Mouse (Mus musculus) kidney, postnatal 25 days (tissue): ENCODE results near the gene Mrpl39.

Experiments
- DNase-seq, 2 experiments: peaks; one replicate each; pipeline ENCODE4 v3.0.0; 2021; ENCODE audit warnings: mixed read lengths in 2 of 2

Mrpl39 gene

GRCm38 (mm10) chr16:84737358-84737757 is 1.8 kb upstream of the Mrpl39 start:
- no peak for DNase-seq

GRCm38 (mm10) chr16:84734806-84735165 is 756 bp downstream of the Mrpl39 start:
- no peak for DNase-seq

- DNase-seq = no peak
Observed at GRCm38 (mm10) chr16:84720670-84721069, 14.9 kb downstream of the Mrpl39 start.

GRCm38 (mm10) chr16:84718250-84718649 is 17.3 kb downstream of the Mrpl39 start:
- DNase-seq = no peak

- no peak for DNase-seq
Observed at GRCm38 (mm10) chr16:84717618-84718248, 17.8 kb downstream of the Mrpl39 start.

- no peak for DNase-seq
Observed at GRCm38 (mm10) chr16:84716724-84717617, 18.6 kb downstream of the Mrpl39 start.

- no peak for DNase-seq
Observed at GRCm38 (mm10) chr16:84716197-84716596, 19.3 kb downstream of the Mrpl39 start.

- no peak for DNase-seq
Observed at GRCm38 (mm10) chr16:84714978-84715377, 20.6 kb downstream of the Mrpl39 start.

GRCm38 (mm10) chr16:84713926-84714325 is 21.6 kb downstream of the Mrpl39 start:
- no peak for DNase-seq

- no peak for DNase-seq
Observed at GRCm38 (mm10) chr16:84713156-84713555, 22.4 kb downstream of the Mrpl39 start.

GRCm38 (mm10) chr16:84708649-84709048 is 26.9 kb downstream of the Mrpl39 start:
- no peak for DNase-seq

GRCm38 (mm10) chr16:84707802-84708201 is 27.7 kb downstream of the Mrpl39 start:
- DNase-seq = no peak

GRCm38 (mm10) chr16:84706571-84706970 is 29.0 kb downstream of the Mrpl39 start:
- no peak for DNase-seq

- no peak for DNase-seq
Observed at GRCm38 (mm10) chr16:84705507-84705906, 30.0 kb downstream of the Mrpl39 start.

- no peak for DNase-seq
Observed at GRCm38 (mm10) chr16:84704661-84705240, 30.8 kb downstream of the Mrpl39 start.

GRCm38 (mm10) chr16:84703769-84704660 is 31.5 kb downstream of the Mrpl39 start:
- DNase-seq = no peak

- DNase-seq = peak; percentile 56 to 77
Observed at GRCm38 (mm10) chr16:84703129-84703768, 32.3 kb downstream of the Mrpl39 start.

GRCm38 (mm10) chr16:84702230-84703128 is 33.1 kb downstream of the Mrpl39 start:
- peak; percentile 49 to 69 for DNase-seq

GRCm38 (mm10) chr16:84701041-84701440 is 34.5 kb downstream of the Mrpl39 start:
- no peak for DNase-seq

- no peak for DNase-seq
Observed at GRCm38 (mm10) chr16:84698708-84699107, 36.8 kb downstream of the Mrpl39 start.

- DNase-seq = no peak
Observed at GRCm38 (mm10) chr16:84696178-84696577, 39.4 kb downstream of the Mrpl39 start.
